Mouse (Mus musculus): ENCODE results near the gene Gm13279.

DNA sequence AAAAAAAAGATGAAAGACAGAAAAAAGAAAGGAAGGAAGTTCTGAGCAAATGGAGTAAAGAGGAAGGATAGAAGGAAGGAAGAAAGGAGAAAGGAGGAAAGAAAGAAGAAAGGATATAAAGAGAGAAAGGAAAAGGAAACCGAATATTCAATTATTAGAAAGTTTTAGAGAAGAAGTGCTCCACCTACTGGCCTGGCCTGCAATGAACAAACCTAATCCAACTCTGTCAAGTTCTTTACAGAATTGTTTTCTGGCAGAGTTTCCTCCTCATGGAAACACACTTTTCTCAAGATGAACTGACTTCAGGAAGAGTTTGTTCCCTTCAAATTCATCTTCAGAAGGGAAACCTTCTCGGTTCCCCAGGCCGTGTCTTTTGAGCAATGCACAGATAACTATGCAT, 41.6 kb downstream of the Gm13279 start:
- TF ChIP-seq CTCF (IDR thresholded peaks at IDR 0.05; ENCODE audit: low read depth): peak; percentile 51
- TF ChIP-seq EP300 (IDR thresholded peaks at IDR 0.05; ENCODE audit: low read depth): no peak
